Mouse (Mus musculus): ENCODE measurements around the gene Farp1.
"Not testable (repeated sequence)": the region's sequence is repeated elsewhere in the genome, so short reads cannot be mapped to it uniquely, and the experiment has no call there.

The Farp1 gene

GRCm38 (mm10) chr14:121107707-121108285, 72.8 kb downstream of the Farp1 start:
- DNase-seq: no peak

- no peak for DNase-seq
Observed at GRCm38 (mm10) chr14:121108439-121109115, 73.6 kb downstream of the Farp1 start.

- no peak for DNase-seq
Observed at GRCm38 (mm10) chr14:121109116-121109504, 74.1 kb downstream of the Farp1 start.

GRCm38 (mm10) chr14:121110492-121111267, 75.7 kb downstream of the Farp1 start:
- no peak for DNase-seq

DNA sequence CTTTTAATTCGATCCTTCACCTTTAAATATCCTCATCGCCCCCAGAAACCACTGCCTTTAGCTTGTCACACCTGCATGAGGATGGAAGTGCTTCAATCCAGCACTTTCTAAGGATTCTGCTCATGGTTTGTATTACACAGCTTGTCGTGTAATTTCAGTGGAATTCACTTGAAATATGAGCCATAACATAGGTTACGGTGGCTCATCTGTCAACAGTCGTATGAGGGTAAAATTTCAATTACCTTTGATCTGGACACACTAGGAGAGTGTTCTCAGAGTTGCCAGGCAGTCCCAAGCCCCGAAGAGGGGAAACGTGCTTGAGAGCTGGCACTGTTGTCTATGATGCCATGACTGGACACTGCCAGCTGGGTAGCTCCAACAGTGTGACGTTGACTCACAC, 77.1 kb downstream of the Farp1 start:
- no peak for DNase-seq

DNA sequence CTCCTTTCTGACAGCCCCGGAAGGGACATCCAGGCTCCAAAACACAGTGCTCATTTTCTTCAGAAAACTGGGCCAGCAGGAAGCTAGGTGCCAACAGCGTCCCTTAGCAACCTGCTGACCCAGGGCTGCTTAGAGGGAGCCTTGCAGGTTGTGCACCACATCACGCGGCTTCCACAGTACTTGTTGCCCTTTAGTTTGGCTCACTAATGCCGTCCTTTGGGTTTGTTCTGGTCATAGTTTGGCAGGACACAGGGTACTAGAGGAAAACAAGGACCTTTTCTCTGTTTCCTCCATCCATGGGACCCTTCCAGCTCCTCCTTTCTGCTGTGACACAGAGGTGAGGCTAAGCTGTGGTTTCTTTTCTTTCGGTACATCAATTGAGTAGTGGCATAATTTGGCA, 78.8 kb downstream of the Farp1 start:
- peak; percentile 42 to 47 for DNase-seq

- no peak for DNase-seq
Observed at GRCm38 (mm10) chr14:121116696-121117095, 81.7 kb downstream of the Farp1 start.

DNA sequence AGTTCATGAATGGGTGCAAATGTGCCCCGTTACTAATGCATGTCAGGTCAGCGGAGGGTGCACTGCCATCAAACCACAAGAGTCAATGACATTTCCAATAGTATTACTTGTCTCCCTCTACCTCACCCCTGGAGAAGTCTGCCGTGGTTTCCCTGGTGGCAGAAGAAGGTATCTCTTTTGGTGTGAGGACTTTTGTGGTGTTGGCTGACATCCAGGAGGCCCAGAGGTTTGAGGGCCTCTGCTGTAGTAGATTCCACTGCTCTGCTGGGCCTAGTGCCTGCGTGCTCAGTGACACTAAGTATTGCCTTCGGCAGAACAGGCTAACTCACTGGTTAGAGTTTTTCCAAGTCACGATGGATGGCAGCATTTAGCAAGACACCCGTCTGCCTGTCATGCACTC, 83.9 kb downstream of the Farp1 start:
- DNase-seq: no peak

- DNase-seq: peak; percentile 76 to 84
Observed at GRCm38 (mm10) chr14:121121664-121122063, 86.7 kb downstream of the Farp1 start.

GRCm38 (mm10) chr14:121122852-121123251, 87.9 kb downstream of the Farp1 start:
- DNase-seq: no peak

- no peak for DNase-seq
Observed at GRCm38 (mm10) chr14:121124409-121125010, 89.5 kb downstream of the Farp1 start.

DNA sequence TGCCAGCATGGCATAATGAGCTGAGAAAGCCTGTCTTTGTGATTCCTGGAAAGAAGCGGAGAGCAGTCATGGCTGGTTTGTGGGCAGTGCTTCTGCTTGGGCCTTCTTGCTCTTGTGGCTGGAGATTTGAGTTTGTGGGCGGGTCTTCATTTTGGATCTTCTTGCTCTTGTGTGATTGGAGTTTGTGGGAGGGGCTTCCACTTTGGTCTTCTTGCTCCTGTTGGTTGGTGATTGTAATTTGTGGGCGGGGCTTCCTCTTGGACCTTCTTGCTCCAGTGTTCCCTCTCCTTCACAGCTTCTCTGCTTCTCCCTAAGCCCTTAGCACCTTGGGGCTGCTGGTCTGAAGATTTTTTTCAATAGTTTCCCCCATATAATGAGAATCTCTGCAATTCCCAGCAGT, 90.7 kb downstream of the Farp1 start:
- no peak for DNase-seq

DNA sequence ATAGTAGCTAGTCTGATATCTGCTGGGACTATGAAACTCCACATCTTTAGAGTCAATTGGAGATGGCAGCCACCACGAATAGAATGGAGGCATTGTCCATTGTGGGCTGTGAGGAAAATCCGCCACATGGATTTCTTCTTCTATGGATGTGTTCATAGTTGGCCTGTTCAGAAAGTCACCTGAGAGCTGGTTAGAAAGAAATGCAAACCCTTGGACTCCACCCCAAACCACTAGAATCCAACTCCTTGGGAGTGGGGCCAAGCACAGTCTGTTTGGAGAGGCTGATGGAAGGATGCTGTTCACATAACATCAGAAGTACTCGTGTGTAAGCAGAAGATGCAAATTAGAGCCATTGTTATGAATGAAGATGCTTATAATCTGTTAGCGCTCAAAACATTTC, 91.3 kb downstream of the Farp1 start:
- no peak for DNase-seq

DNA sequence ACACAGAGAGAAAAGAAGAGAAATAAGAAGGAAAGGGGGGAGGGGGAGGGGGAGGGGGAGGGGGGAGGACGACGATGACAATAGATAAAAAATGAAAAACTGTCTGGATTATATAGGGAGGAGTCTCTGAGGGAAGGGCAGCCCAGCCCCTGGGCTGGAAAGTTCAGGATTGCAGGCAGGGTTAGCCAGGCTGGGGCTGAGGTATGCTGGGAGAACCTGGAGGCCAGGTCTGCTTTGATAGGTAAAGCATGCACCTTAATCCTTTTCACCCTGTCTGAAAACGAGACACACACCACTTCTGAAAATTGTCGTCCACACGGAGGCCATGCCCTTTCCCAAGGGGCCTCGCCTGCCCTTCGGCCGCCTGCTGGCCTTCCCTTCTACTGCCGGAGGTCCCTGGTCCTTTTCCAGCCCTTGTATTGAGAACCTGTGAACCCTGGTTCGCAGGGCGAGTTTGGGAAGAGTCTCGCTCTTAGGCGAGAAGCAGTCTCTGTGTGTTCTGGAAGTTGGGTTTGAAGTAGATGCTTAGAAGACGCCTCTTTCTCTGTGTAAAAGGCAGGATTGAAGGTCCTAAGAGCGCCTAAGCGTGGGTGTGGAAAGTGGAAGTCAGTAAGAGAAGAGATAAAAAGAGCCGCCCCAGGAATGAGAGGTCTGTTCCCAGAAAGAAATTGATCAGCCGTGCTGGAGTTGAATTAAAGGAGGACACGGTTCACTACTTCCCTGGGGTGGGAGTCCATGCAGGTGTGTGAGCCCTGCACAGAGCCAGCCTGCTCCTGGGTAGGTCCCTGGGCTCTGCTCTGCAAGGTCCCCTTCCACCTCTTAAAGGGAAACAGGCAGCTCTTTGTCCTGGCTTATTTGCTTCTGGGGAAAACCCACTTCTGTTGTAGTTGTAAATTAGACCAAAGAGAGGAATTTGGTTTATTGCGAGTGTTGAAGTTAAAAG, 94.1 kb downstream of the Farp1 start:
- DNase-seq: no peak

- DNase-seq: not testable (repeated sequence)
Observed at GRCm38 (mm10) chr14:121130351-121130750, 95.4 kb downstream of the Farp1 start.

DNA sequence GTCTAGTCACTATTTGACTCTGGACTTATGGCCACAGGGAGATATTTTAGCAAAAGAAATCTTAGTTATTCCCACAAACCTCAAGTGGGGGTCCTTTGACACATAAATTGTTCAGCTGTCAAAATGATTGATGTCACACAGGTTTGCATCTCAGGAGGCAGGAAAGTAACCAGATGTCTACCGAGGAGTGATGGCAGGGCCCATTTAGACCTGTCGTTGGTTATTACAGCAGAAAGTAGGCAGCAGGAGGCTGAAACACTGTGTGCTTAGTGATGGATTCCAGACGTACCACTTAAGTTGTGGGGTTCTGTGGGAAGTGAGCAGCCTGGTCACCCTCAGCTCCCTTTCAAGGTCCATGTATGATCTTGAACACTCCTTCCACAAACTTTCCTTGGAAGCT, 99.4 kb downstream of the Farp1 start:
- no peak for DNase-seq

DNA sequence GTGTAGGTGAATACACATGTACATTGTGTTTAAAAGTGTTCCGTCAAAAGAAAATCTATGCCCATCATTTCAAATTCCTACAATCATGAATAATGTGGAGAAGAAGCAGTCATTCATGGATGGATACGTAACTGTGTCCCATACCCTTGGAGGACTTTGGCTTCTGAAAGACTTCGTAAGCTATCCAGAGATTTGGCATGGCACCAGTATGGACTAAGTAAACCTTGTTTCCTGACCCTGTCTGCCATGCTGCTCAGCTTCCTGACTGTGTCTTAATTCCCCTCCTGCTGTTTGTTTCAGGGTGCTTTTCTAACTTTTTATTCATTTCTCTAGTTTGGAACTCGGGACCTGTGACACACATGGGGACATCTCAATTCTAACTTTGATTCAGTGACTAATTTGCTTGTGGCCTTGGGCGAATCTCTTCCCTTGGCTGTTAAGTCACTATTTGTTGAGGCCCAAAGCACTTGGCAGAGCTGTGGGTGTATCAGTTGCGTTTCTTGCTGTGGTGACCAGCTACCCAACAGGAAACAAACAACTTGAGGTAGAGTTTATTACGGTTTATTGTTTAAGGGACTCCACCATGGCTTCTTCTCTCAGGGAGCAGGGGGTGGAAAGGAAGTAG, 108.9 kb downstream of the Farp1 start:
- DNase-seq: no peak

DNA sequence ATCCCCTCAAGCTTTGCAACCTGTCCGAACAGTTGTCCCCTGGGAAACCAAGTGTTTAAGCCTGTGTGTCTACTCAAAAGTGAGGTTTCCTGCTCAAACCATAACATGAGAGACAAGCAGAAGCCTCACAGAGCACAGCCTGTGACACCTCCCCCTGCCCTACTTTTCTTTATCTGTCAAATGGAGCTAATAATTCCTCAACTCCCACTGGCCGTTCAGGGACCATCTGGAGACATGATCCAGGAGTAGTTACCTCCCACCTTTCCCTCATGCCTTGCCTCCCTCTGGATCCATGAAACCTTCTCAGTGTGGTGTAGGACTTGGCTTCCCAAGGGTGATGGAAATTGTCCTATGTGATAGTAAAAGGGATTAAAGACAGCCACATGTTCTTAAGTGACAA, 109.5 kb downstream of the Farp1 start:
- DNase-seq: no peak

- DNase-seq: no peak
Observed at GRCm38 (mm10) chr14:121145291-121145690, 110.3 kb downstream of the Farp1 start.

DNA sequence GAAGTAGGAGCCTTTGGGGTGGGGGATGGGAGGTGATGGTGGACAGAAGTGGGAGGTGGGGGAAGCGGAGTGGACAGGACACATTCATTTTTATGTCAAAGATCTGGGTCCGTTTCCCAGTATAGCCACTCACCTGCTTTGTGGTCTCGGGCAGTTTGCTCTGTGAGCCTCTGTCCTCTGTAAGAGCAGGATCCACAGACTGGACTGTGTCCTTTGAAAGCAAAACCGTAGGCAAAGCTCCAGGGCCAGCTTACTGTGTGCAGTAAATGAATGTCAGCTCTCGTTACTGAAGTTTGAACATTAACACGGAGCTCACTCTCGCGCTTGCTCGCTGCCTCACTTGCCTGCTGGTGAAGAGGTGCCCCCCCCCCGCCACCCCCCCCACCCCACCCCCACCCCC, 110.7 kb downstream of the Farp1 start:
- peak in 1 of 2 experiments; percentile 32 for DNase-seq

GRCm38 (mm10) chr14:121146213-121146612, 111.2 kb downstream of the Farp1 start:
- DNase-seq: no peak

DNA sequence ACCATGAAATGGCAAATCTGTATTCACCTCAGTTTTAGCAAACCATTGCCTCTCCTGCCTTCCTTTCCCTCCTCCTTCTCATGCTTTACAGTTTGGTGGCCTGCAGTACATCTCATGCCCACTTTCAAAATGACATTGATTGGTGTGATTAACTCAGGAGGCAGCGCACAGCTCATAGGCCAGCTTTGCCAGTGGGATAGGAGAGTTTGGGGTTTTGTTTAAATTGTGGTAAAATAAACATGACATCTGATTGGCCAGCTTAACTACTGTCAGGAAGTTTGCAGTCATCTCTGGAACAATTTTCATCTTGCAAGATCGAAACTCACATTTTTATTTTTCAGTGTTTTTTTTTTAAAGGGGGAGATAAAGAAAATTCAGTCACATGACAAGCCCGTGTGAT, 112.0 kb downstream of the Farp1 start:
- no peak for DNase-seq

All from cerebellum, adult 18-20 months (tissue).